Mouse (Mus musculus) kidney, embryonic 15.5 days (tissue): ENCODE data around the gene Dgki. TPM values are rescaled to one million over a fixed set of nuclear protein-coding genes. Genes with fewer than 3 reads are reported as not detected.
A peak's percentile ranks its signal among the peaks of the same experiment; 100 is the strongest.

Source experiments
- ATAC-seq: fragments of 200-750 bp; cut with Nextera tagmentation; replicated peaks from 2 replicates; pipeline ENCODE4 v1.8.0; 2017; ENCODE audit warnings: moderate TSS enrichment; ENCODE audit not compliant: low FRiP score
- H3K27ac ChIP-seq: fragments of 300-500 bp; sonication (generic); 2 replicates; pipeline ENCODE4 v1.5.1; 2015; ENCODE audit warnings: mild to moderate bottlenecking, inconsistent platforms
- H3K27me3 ChIP-seq: fragments of 300-500 bp; sonication (generic); 2 replicates; pipeline ENCODE4 v1.6.1; 2015; ENCODE audit warnings: inconsistent platforms
- H3K36me3 ChIP-seq: fragments of 300-500 bp; sonication (generic); 2 replicates; pipeline ENCODE4 v1.6.1; 2015; ENCODE audit warnings: inconsistent platforms
- H3K4me1 ChIP-seq: fragments of 300-500 bp; sonication (generic); 2 replicates; pipeline ENCODE4 v1.6.1; 2015; ENCODE audit warnings: inconsistent platforms
- H3K4me2 ChIP-seq: fragments of 300-500 bp; sonication (generic); 2 replicates; pipeline ENCODE4 v1.6.1; 2015; ENCODE audit warnings: moderate library complexity, mild to moderate bottlenecking, inconsistent platforms
- H3K4me3 ChIP-seq: fragments of 300-500 bp; sonication (generic); replicated peaks from 2 replicates; pipeline ENCODE4 v1.5.1; 2015; ENCODE audit warnings: mild to moderate bottlenecking, inconsistent platforms
- H3K9ac ChIP-seq: fragments of 300-500 bp; sonication (generic); 2 replicates; pipeline ENCODE4 v1.6.1; 2015; ENCODE audit warnings: mild to moderate bottlenecking, inconsistent platforms
- H3K9me3 ChIP-seq: fragments of 300-500 bp; sonication (generic); replicated peaks from 2 replicates; pipeline ENCODE4 v1.6.1; 2016; ENCODE audit warnings: inconsistent platforms
- WGBS: fragments of 180-500 bp; shearing (Covaris S2); methylation state at CpG from one replicate; pipeline ENCODE4 v1.1.7; 2015; ENCODE audit warnings: mixed read lengths; 5-methylcytosine and 5-hydroxymethylcytosine counted together
- polyA plus RNA-seq: library from polyadenylated mRNA; unstranded; fragments of >200 nt; fragmentation: Nextera tagmentation; extraction: Ambion mirVana; gene quantifications from 2 replicates; pipeline ENCODE4 v1.2.1, GENCODE M21; 2015

Gene Dgki
- polyA plus RNA-seq, 1 experiment from 2014 or later, result 0.55 TPM

DNA sequence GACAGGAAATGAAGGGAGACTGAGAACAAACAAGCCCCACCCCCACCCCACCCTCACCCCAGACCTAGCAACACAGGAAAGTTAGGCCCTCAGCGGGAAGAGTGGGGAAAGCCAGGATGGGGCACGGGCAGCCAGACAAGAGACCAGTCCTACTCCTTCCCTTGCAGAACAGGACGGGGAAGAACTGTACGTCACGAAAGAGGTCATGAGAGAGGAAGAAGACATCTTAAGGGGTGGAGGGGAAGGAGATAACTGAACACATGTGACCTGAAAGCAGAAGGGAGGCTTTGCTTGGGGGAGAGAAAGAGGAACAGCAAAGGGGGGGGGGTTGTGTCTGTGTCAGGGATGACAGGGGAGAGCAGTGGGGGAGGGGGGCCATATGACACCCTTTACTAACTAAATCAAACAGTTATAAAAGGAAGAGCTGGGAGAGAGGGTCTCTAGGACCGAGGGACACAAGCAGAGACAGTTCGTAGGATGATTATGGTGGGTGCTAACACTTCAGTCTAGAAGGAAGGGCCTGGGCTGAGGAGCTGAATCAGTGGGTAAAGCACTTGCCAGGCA is 77.0 kb downstream of the Dgki start:
- no peak overlapping the region for H3K27ac ChIP-seq
- 0 out of 2 replicates have a peak, but pooled peaks have one; percentile 36 for ATAC-seq
- H3K4me2 ChIP-seq, result no peak overlapping the region
- WGBS, result 53% methylated on average over 7 of the region's 7 CpGs
- H3K9ac ChIP-seq, result no peak overlapping the region
- no peaks in the 10 kb centered on the region for H3K27me3 ChIP-seq
- no peaks in the 10 kb centered on the region for H3K9me3 ChIP-seq
- H3K36me3 ChIP-seq, result no peaks in the 10 kb centered on the region
- H3K4me1 ChIP-seq, result peaks cover 8% of the 10 kb centered on the region
- no peak overlapping the region for H3K4me3 ChIP-seq

DNA sequence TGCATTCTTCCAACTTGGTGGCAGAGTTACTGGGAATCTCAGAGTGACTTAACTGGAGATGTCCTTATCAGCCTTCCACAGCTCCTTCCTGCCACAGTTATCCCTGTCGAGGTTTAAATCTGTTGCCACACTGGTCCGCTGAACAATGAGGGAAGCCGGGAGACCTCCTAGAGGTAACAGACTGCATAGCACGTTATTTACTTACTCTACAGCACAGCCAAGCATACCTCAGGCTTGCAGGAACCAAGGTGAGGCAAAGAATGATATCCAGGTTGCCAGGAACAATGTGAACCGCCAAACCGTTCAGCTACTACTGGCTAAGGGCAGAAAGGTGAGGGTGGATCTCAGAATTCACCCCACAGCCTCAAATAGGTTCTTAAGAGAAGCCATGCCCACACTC is 78.0 kb downstream of the Dgki start:
- 64% methylated on average over 6 of the region's 6 CpGs for WGBS
- no peak for ATAC-seq
- no peaks in the 10 kb centered on the region for H3K9me3 ChIP-seq
- H3K27ac ChIP-seq, result no peak overlapping the region
- no peaks in the 10 kb centered on the region for H3K27me3 ChIP-seq
- peaks cover 8% of the 10 kb centered on the region for H3K4me1 ChIP-seq
- no peak overlapping the region for H3K4me3 ChIP-seq
- no peak overlapping the region for H3K4me2 ChIP-seq
- no peaks in the 10 kb centered on the region for H3K36me3 ChIP-seq
- H3K9ac ChIP-seq, result no peak overlapping the region

DNA sequence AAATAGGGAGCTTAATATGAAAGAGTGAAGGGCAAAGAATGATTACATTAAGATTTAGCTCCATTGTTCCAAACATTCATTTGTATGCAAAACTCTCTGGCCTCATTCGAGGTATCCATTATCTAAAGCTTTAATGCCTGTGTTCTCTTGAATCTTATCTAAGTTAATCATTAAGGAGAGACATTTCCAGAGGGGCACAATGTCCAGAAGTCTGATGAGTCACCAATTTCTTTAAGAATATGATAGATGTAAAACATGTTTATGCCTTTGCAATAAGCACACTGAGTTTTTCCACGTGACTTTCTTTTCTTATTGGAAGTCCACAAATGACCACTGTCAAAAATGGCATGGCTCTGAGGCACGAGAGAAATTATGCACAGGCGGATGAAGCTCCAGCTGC is 80.9 kb downstream of the Dgki start:
- Histone ChIP-seq H3K36me3 (no peaks in the 10 kb centered on the region), H3K4me3 (no peak overlapping the region), H3K27ac (no peak overlapping the region), H3K9ac (no peak overlapping the region), H3K4me2 (no peak overlapping the region), H3K4me1 (peaks cover 20% of the 10 kb centered on the region), H3K27me3 (no peaks in the 10 kb centered on the region), H3K9me3 (no peaks in the 10 kb centered on the region)
- 59% methylated on average over 4 of the region's 4 CpGs for WGBS
- no peak for ATAC-seq

GRCm38 (mm10) chr6:37216342-37216763 is 83.6 kb downstream of the Dgki start:
- H3K36me3 ChIP-seq, result no peaks in the 10 kb centered on the region
- 54% methylated on average over 4 of the region's 4 CpGs for WGBS
- 0 out of 2 replicates have a peak, but pooled peaks have one; percentile 47 for ATAC-seq
- H3K4me2 ChIP-seq, result no peak overlapping the region
- H3K9me3 ChIP-seq, result no peaks in the 10 kb centered on the region
- H3K27me3 ChIP-seq, result no peaks in the 10 kb centered on the region
- H3K27ac ChIP-seq, result no peak overlapping the region
- peaks cover 26% of the 10 kb centered on the region for H3K4me1 ChIP-seq
- no peak overlapping the region for H3K4me3 ChIP-seq
- no peak overlapping the region for H3K9ac ChIP-seq

DNA sequence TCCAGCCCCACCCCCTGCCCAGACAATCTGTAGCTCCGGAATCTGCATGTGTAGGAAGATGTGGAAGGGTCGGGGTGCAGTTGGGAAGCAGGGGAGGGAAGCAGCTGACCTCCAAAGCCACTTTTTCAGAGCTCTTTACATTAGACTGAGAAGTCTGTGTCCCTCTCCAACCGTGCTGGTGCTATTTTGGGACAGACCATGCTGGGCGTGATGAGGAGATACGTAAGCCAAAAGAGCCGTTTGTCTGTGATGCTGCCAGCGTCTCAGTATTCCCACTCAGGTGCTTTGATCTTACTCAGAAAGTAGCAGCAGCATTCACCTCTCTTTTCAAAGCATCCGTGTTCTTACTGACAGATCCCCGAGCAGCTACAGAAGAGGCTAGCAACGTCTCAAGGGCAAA is 84.3 kb downstream of the Dgki start:
- WGBS, result 43% methylated on average over 10 of the region's 10 CpGs
- Histone ChIP-seq H3K4me3 (no peak overlapping the region), H3K27me3 (no peaks in the 10 kb centered on the region), H3K4me2 (no peak overlapping the region), H3K9me3 (no peaks in the 10 kb centered on the region), H3K36me3 (no peaks in the 10 kb centered on the region), H3K4me1 (peaks cover 30% of the 10 kb centered on the region), H3K9ac (no peak overlapping the region), H3K27ac (no peak overlapping the region)
- ATAC-seq, result no peak

DNA sequence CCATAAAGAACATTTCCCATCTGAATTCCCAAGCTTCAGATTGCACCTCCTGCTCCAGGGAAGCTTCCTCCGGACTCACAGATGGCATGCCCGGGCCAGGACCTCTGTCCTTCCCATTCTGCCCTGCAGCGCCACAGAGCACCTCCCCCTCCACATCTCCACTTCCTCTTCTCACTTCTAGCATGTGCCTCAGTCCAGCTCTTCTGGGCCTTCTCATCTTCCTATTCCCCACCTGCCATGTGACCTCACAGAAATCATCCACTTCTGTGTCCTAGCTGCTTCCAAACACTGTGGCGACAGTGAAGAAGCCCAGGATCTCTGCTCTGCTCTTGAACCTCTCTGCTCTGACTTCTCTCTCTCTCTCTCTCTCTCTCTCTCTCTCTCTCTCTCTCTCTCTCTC is 87.1 kb downstream of the Dgki start:
- no peak overlapping the region; the same call in 1 of the 2 replicates for H3K27ac ChIP-seq
- no peak overlapping the region for H3K4me3 ChIP-seq
- H3K36me3 ChIP-seq, result no peaks in the 10 kb centered on the region
- H3K4me2 ChIP-seq, result no peak overlapping the region
- WGBS, result 36% methylated on average over 4 of the region's 4 CpGs
- H3K9me3 ChIP-seq, result no peaks in the 10 kb centered on the region
- H3K4me1 ChIP-seq, result peaks cover 34% of the 10 kb centered on the region
- no peaks in the 10 kb centered on the region for H3K27me3 ChIP-seq
- H3K9ac ChIP-seq, result no peak overlapping the region
- ATAC-seq, result 0 out of 2 replicates have a peak, but pooled peaks have one; percentile 52

DNA sequence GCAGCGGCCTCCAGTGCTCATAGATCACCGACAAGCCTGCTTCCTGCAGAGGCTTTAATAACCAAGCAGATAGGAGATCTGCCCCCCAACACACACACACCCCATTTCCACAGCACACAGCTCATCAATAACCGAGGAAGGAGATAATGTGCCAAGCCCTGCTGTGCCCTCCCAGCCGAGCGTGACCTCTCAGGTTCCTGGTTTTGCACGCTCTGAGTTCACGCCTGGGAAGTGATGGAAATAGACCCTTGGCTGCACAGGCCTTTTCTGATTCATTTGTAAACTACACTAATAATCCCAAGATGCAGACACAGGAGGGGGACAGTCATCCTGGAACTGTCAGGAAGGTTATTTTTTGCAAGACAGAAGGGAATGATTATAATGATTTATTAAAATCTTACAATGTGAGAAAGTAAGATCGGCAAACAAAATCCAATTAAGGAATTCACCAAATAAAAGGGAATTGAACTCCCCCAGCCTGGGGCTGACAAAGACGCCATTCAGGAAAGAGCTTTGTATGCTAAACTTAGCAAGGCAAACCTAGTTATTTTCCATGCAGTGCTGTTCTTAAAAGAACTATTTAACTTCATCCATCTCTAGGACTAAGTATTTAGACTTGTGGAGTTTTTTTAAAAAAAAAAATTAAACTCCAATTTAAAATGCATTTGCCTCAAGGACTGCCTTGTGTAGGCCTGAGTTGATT is 88.3 kb downstream of the Dgki start:
- no peaks in the 10 kb centered on the region for H3K9me3 ChIP-seq
- H3K27me3 ChIP-seq, result no peaks in the 10 kb centered on the region
- H3K4me1 ChIP-seq, result peaks cover 33% of the 10 kb centered on the region
- no peak overlapping the region for H3K4me2 ChIP-seq
- no peak overlapping the region for H3K9ac ChIP-seq
- H3K27ac ChIP-seq, result no peak overlapping the region
- no peak overlapping the region for H3K4me3 ChIP-seq
- 25% methylated on average over 9 of the region's 9 CpGs for WGBS
- peak; percentile 71; the same call in 1 of the 2 replicates for ATAC-seq
- H3K36me3 ChIP-seq, result no peaks in the 10 kb centered on the region

DNA sequence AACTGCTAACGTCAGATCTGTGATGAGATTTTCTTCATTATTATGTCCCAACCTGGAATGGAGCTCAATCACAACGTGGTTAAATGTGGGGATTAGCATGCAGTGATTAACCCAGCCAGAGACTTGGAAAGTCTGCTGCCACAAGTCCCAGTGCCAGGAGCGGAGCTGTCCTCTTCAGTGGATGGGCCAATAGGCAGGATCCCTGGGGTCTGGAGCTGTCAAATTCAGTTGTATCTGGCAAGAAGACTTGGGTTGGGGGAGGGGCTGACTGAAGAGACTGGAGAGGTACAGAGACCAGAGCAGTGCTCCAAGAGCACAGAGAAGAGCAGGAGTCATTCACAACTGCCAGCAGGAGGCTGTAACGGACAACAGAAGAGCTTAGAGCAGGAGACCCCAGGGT is 97.1 kb downstream of the Dgki start:
- Histone ChIP-seq H3K4me2 (no peak overlapping the region), H3K4me3 (no peak overlapping the region), H3K36me3 (no peaks in the 10 kb centered on the region), H3K9me3 (no peaks in the 10 kb centered on the region), H3K4me1 (peaks cover 2% of the 10 kb centered on the region; the same call in 1 of the 2 replicates), H3K27me3 (no peaks in the 10 kb centered on the region), H3K27ac (no peak overlapping the region), H3K9ac (no peak overlapping the region)
- 63% methylated on average over 4 of the region's 4 CpGs for WGBS
- ATAC-seq, result no peak

DNA sequence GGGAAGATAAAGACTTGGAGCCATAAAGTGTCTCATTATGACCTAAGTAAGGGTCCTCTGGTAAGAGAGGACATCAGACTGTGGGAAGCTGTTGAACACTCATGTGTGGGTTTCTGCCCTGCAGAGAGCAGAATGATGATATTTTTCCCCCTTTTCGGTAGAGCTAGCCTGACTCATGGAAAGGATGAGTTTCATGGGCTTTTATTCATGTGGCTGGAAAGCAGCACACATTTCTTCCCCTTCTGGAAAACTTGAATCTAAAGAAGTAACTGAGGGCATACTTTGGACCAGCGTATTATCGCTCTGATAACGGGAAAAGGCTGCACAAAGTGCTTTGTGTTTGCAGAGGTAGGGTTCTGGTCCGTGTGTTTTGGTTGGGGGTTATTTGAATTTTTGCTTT is 99.1 kb downstream of the Dgki start:
- H3K4me3 ChIP-seq, result no peak overlapping the region
- H3K36me3 ChIP-seq, result no peaks in the 10 kb centered on the region
- peaks cover 6% of the 10 kb centered on the region; the same call in 1 of the 2 replicates for H3K4me1 ChIP-seq
- no peak overlapping the region for H3K4me2 ChIP-seq
- no peak overlapping the region for H3K9ac ChIP-seq
- ATAC-seq, result no peak
- H3K9me3 ChIP-seq, result no peaks in the 10 kb centered on the region
- H3K27ac ChIP-seq, result no peak overlapping the region
- 92% methylated on average over 5 of the region's 5 CpGs for WGBS
- H3K27me3 ChIP-seq, result no peaks in the 10 kb centered on the region

DNA sequence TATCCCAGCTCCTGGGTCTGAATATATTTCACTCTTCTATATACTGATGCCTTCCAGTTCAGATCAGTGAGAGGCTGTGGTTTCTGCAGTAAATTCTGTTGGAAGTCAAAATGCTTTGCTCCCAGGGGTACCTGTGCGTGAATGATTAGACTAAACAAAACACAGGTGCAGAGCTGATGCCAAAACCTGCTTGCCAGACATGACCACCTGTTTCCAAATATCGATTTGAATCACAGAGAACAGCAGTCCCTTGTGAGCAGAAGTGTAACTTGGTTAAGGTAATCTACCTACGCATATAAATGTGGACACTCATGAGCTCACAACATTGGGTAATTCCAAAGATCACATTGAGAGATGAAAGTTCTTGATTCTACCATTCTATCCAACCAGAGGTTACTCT is 100.5 kb downstream of the Dgki start:
- 87% methylated on average over 3 of the region's 3 CpGs for WGBS
- ATAC-seq, result no peak
- H3K36me3 ChIP-seq, result no peaks in the 10 kb centered on the region

DNA sequence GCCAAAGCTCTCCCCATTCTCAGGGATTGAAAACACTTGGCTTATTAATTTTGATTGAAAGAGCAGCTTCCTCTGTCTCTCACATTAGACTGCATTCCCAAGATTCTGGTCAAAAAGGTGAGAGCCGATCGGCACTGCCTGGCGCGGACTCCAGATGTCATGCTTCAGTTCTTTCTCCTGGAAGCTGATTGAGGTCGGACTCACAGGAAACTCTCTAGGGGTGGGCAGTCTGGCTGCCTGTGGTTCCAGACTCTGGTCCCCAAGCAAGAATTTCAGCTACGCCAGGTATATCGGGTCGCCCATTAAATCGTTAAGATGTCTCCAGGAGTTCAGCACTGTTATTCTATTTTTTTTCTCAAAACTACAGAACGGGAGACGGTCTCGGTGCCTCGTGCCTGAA is 102.2 kb downstream of the Dgki start:
- 18% methylated on average over 13 of the region's 13 CpGs for WGBS
- H3K4me3 ChIP-seq, result no peak overlapping the region
- no peak overlapping the region for H3K9ac ChIP-seq
- no peaks in the 10 kb centered on the region for H3K9me3 ChIP-seq
- ATAC-seq, result no peak
- no peak overlapping the region for H3K27ac ChIP-seq
- H3K27me3 ChIP-seq, result no peaks in the 10 kb centered on the region
- peak overlapping the region; percentile 31; the same call in 1 of the 2 replicates for H3K4me2 ChIP-seq
- peaks cover 6% of the 10 kb centered on the region; the same call in 1 of the 2 replicates for H3K4me1 ChIP-seq
- H3K36me3 ChIP-seq, result no peaks in the 10 kb centered on the region

More for the DNA sequence above, 100.5 kb downstream of the Dgki start:
- Histone ChIP-seq H3K27ac (no peak overlapping the region), H3K4me3 (no peak overlapping the region), H3K4me1 (peaks cover 6% of the 10 kb centered on the region; the same call in 1 of the 2 replicates), H3K4me2 (no peak overlapping the region), H3K27me3 (no peaks in the 10 kb centered on the region), H3K9ac (no peak overlapping the region), H3K9me3 (no peaks in the 10 kb centered on the region)

DNA sequence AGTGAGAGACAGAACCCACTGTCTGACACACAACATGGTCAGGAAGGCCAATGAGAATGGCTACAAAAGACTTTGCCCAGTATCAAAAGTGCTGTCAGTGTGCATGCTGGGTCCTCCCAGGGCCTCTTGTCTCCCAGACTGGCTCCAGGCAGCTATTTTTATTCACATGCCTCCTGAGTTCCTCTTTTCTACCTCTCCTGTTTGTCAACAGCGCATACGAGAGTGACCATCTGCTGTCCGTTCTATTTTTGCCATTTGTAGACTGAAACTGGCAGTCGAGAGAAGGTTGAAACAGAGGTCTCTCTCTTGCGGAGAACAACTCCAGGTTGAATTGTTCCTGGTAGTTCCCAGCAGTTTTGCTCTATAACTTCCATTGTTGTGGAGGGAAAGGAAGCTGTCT is 103.1 kb downstream of the Dgki start:
- Histone ChIP-seq H3K4me1 (peaks cover 6% of the 10 kb centered on the region; the same call in 1 of the 2 replicates), H3K4me3 (no peak overlapping the region), H3K36me3 (no peaks in the 10 kb centered on the region), H3K9ac (no peak overlapping the region), H3K27ac (no peak overlapping the region), H3K27me3 (no peaks in the 10 kb centered on the region), H3K9me3 (no peaks in the 10 kb centered on the region), H3K4me2 (no peak overlapping the region)
- 82% methylated on average over 5 of the region's 5 CpGs for WGBS
- no peak for ATAC-seq
